Mouse (Mus musculus) splenic B cell, adult 2 months (primary cell): ENCODE measurements around the gene Rpl9-ps1.

Source experiments
- DNase-seq: peaks from one replicate; pipeline ENCODE4 v3.0.0-alpha.2; 2011; ENCODE audit warnings: low read depth, low spot score
- H3K27me3 ChIP-seq: 2 replicates; pipeline ENCODE4 v1.6.1; 2012; ENCODE audit warnings: mild to moderate bottlenecking, low read length, moderate library complexity, mixed read lengths; ENCODE audit not compliant: control insufficient read depth, poor library complexity, insufficient read depth, severe bottlenecking
- H3K36me3 ChIP-seq: 2 replicates; pipeline ENCODE4 v1.6.1; 2012; ENCODE audit warnings: mild to moderate bottlenecking, low read length, moderate library complexity, mixed read lengths; ENCODE audit not compliant: control insufficient read depth, poor library complexity, insufficient read depth, severe bottlenecking

Rpl9-ps1 gene

DNA sequence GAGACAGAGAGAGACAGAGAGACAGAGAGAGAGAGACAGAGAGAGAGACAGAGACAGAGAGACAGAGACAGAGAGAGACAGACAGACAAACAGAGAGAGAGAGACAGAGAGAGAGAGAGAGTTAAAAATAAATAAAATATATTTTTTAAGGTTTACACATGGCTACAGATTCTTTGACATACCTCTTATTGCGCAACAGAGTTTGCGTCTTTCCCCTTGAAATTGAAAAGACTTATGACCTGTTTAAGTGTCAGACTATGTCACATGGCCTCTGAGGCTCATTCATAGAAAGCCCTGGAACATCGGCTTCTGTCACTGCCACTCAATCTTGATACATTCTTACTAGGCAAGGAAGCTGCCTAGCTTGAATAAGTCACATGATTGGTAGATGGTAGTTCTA, 42.0 kb downstream of the Rpl9-ps1 start:
- DNase-seq = no peak
- no peaks in the 10 kb centered on the region for H3K36me3 ChIP-seq

DNA sequence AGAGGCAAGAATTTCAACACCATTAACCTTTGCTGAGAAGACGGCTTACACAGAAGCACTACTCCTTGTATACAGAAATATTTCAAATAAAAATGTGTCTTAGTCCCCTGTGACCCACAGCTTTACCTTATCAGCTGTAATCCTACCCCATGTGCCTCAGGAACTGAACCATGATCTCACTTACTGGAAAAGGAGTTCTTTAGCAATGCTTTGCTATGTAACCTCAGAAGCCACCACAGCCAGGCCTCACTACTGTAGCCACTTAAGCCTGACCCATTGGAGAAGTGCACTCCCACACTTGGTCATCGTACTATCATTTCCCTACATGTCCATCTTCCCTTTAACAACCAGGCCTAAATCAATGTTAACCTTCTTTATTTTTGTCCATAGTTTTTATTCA, 44.8 kb downstream of the Rpl9-ps1 start:
- Histone ChIP-seq H3K36me3 (no peaks in the 10 kb centered on the region), H3K27me3 (no peaks in the 10 kb centered on the region)
- DNase-seq = no peak

More for the DNA sequence above, 42.0 kb downstream of the Rpl9-ps1 start:
- no peaks in the 10 kb centered on the region for H3K27me3 ChIP-seq

DNA sequence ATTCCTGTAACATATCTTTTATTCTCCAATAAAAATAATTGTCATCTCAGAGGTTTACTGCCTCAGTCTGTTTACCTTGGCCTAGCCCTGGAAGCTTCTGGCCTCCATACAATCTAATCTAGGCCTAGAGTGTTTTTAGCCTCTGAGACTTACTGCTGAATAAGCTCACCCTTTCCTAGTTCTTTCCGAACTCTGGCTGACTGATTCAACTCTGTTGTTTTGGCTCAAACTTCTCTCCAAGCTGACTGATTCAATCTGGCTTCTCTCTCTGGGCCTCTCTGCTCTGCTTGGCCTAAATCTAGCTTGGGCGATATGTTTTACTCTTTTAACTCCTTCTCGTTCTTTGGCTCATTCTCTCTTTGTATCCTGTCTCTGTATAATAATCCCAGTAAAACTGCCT, 46.4 kb downstream of the Rpl9-ps1 start:
- H3K36me3 ChIP-seq = no peaks in the 10 kb centered on the region
- DNase-seq = no peak
- no peaks in the 10 kb centered on the region for H3K27me3 ChIP-seq

DNA sequence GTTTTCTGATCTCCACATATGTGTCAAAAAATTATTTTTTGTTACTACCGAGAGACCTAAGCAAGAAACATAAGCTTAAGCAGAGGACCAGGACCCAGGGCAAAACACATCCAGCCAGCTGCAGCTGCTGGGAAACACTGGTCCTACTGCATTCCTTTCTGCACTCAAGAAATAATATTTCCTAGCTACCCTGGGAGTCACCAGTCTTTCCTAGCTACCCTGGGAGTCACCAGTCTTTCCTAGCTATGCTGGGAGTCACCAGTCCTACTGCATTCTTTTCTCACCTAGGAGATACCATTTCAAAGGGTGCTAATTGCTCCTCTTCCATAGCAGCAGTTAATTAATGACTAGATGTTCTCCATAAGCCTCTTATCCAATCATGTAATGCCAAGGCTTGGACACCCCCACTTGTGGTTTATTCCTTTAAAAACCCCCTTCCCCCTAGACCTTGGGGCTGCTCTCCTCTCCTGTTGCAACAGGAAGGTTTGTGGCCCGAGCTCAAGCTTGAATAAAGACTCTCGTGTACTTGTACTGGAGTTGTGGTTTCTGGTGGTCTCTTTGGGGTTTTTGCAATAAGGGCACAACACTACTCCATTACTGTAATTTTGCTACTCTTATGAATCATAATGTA, 47.1 kb downstream of the Rpl9-ps1 start:
- DNase-seq = no peak
- H3K36me3 ChIP-seq = no peaks in the 10 kb centered on the region

DNA sequence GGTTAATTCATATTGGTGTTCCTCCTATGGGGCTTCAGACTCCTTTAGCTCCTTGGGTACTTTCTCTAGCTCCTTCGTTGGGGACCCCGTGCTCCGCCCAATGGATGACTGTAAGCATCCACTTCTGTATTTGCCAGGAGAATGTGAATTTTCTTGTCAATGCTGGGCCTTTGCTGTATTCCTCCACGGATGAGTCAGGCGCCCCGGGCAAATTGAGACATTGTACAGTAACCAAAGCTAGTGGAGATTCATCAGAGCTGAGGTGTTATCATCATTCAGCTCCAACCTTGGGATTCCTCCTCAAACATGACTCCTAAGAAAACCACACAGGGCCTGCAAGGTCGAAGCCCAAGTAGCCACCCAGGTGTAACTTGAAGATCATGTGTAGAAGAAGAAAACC, 47.6 kb downstream of the Rpl9-ps1 start:
- H3K36me3 ChIP-seq = no peaks in the 10 kb centered on the region
- no peak for DNase-seq
- H3K27me3 ChIP-seq = no peaks in the 10 kb centered on the region

More for the DNA sequence above, 47.1 kb downstream of the Rpl9-ps1 start:
- H3K27me3 ChIP-seq = no peaks in the 10 kb centered on the region

DNA sequence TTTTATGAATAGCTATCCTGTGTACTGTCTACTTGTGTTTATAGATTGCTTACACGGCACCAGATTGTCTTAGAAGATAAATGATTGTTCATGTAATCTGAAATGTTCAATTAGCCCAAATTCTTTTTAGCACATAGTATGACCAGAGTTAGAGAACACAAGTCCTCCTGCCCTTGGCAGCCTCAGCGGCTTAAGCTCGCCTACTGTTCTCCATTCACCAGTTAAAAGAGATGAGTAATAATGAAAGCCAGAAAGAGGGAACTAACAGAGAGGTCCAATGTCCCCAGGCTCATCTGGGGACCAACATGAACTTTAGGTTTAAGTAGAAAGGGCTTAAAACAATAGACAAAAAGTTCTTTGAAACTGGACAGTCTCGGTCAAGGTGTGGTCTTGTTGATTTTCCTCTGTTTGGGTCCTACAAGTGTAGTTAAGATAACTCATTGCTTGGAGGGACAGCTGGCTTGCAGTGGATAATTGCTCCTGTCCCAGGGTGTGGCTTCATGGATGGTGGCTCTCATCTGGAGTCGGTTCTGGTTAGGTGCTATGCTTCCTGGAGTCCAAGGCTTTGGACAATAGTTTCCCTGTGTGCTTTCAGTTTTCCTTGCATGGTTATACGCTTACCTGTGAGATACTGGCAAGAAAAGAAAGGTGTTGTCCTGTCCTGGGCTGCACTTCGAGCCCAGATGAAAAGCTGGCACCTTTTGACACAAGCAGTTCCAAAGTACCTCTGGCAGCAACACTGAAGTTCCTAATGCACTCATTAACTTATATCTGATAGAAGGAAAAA, 49.6 kb downstream of the Rpl9-ps1 start:
- Histone ChIP-seq H3K27me3 (no peaks in the 10 kb centered on the region), H3K36me3 (no peaks in the 10 kb centered on the region)
- DNase-seq = peak; percentile 75
